Comparison of ENCODE assay signal across 20 mouse cellular contexts in the genomic region with DNA sequence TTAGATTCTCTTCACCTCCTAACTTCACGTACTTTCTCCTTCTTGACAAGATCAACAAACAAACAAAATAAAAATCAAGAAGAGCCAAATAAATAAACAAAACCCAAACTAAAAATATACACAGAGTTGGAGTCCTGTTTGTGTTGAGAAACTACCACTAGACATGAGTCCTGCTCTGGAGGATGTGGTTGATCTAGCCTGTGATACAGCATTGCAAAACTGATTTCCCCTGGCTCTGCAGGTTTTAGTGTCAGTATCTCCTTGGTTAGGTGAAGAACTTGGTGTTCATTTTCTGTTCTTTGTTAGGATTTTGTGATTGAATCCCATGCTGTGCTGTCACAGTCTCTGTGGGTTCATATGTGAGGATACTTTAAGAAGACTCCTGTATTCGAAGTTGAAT.
"Had no signal": no experiment of that assay in that cellular context is flagged by ENCODE, and none has a peak within 500 bp of the region (broad histone marks: within the 10 kb centered on the region; RNA-seq: fewer than 3 reads in every experiment).

No protein-coding gene starts in this region.

- H3K27ac ChIP-seq: liver, embryonic 14.5 days; midbrain, embryonic 10.5 days; midbrain, embryonic 12.5 days; neural tube, embryonic 13.5 days; neural tube, embryonic 15.5 days; stomach, embryonic 15.5 days; stomach, postnatal 0 days had no signal

- ATAC-seq: midbrain, embryonic 16.5 days had no signal

- DNase-seq: lung, adult 18-20 months; lung, embryonic 14.5 days; lung, postnatal 10 days; lung, postnatal 4 days; midbrain, embryonic 14.5 days; retina, postnatal 1 day; right cerebral cortex, adult 18-20 months; right cerebral cortex, postnatal 25 days; thymus, adult 2 months; thymus, postnatal 25 days; thymus, postnatal 4 days had no signal

- H3K4me3 ChIP-seq: midbrain, embryonic 10.5 days; midbrain, embryonic 12.5 days; myocyte; neural tube, embryonic 13.5 days; neural tube, embryonic 15.5 days; stomach, embryonic 15.5 days had no signal
